Mouse (Mus musculus) testis, postnatal 10 days (tissue): ENCODE measurements at regions not wholly inside any gene's neighbourhood (a gene's known extent, or its start where the extent isn't known, plus 50 kb on each side); places are given as distances from the start of the nearest gene placed in this dataset.
"Not testable (repeated sequence)": the region's sequence is repeated elsewhere in the genome, so short reads cannot be mapped to it uniquely, and the experiment has no call there.

Experiments used
- DNase-seq: peaks from one replicate; pipeline ENCODE4 v3.0.0; 2021; ENCODE audit warnings: low spot score

DNA sequence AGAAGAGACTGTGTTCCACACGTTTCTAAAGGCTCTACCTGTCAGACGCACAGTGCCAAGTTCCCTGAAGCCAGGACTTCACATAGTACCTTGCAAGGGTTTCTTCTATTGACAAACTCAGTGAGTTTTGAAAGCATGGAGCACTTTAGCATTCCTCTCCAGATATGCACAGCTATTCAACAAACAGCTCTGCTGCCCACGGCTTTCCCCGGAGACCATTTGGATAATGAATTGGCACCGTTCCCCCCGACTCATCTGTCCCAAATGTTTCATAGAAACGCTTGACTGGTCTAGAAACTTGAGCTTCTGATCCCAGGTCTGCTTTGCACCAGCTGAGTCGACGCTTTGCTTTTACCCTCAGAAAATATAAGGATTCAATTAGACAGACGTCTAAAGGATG is 162.2 kb upstream of the St6galnac5 start:
- DNase-seq, result no peak

DNA sequence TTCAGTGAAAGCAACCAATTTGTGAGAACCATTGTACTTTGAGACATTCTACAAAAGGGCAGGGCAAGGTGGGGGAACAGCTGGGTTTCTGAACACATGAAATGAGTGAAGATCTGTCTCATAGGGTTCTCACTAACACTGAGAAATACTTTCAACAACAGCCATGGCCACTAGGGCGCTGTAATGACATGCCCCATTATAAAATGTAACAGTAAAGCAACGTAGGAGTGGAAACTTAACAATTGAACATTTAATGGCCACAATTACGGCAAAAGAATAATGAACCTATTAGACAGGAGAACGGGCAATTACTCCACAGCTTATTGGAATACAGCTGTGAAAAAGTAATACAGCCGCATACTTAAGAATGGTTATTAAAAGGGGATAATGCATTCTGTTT is 158.9 kb upstream of the St6galnac5 start:
- DNase-seq, result no peak

DNA sequence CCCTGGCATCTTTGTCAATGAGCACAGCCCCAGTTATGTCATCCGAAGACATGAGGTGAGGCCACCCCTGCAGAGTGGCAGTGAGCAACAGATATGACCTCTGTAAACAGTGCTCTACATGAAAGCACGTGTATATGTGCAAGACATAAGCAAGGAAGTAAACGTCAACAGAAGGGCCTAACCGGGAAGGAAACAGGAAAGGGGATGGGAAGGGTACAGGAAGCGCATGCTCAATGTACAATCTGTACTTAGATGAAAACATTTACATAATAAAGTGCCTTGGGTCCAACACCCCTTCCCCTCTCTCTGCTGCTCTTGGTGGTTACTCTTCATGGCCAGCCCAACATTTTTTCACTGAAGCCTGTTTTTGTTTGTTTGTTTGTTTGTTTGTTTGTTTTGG is 143.3 kb upstream of the St6galnac5 start:
- no peak for DNase-seq

DNA sequence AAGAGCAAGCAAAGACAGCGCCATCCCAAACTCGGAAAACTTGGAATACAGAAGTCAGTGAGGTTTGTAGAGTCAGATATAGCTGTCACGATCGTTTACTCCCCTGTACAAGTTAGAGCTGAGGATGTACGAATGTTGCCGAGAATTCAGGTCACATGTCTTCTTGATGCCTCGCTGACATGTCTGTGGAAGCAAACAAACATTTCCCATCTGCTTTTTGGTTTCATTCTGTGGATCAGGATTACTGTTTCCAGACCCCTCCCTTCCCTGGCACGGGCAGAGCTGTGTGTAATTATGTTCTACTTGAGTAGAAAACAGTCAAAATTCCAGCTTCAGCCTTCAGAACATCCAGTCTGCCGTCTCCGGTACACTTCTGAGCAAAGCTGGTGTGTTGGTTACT is 139.9 kb upstream of the St6galnac5 start:
- DNase-seq, result no peak

DNA sequence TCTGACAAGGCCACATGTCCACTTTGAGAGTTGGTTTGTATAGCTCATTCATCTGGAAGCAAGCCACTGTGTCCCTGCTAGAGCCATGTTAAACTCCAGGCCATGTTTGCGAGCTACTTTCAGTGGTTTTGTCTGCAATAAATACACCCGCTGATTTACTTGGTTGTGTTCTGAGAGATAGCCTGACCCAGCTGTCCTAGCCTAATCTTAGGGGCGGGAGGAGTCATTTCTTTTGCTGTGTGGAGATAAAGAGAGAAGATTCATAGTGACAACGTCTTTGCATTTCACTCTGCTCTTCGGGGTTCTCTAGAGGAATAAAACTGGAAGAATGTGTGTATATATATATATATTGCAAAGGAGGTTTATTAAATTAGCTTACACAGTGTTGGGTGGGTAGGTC is 137.1 kb upstream of the St6galnac5 start:
- no peak for DNase-seq

DNA sequence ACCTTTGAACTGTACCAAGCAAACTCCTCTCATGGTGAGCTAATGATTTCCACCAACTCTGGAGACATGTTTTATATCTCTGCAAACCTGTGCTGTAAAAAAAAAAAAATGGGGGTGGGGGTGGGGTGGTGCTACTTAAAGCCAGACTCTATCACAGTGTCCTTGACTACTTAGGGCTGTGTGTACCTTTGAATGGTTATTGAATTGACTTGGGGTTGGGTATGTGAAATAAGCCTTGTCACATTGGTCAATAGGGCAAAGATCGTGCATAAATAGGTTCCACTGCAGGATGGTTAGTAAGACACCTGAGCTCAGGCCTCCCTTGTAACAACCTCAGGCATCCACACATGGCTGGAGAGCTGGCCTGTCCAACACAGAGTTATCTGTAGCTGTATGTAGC is 136.6 kb upstream of the St6galnac5 start:
- no peak for DNase-seq

DNA sequence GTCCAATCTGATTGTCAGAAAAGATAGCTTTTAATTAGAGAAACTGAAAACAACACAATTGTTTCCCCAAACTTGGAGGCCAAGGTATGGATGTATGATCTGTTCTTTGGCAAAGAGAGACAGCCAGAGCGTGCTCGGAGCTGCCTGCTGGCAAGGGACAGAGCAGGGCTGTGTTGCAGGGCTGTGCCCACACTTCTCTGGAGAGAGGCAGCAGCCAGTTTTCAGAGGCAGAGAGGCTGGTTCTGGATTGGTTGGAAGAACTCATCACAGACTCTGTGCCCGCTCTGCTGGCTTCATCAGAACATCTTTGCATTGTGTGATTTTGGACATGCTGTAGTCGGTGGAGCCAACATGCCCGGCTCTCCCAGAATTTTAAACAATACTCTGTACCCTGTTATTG is 123.5 kb upstream of the St6galnac5 start:
- DNase-seq, result no peak

DNA sequence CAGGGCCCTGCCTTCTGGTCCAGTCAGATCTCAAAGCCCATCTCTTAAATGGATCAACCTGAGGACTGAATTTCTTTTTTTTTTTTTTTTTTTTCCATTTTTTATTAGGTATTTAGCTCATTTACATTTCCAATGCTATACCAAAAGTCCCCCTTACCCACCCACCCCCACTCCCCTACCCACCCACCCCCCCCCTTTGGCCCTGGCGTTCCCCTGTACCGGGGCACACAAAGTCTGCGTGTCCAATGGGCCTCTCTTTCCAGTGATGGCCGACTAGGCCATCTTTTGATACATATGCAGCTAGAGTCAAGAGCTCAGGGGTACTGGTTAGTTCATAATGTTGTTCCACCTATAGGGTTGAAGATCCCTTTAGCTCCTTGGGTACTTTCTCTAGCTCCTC is 108.5 kb upstream of the St6galnac5 start:
- DNase-seq, result not testable (repeated sequence)

DNA sequence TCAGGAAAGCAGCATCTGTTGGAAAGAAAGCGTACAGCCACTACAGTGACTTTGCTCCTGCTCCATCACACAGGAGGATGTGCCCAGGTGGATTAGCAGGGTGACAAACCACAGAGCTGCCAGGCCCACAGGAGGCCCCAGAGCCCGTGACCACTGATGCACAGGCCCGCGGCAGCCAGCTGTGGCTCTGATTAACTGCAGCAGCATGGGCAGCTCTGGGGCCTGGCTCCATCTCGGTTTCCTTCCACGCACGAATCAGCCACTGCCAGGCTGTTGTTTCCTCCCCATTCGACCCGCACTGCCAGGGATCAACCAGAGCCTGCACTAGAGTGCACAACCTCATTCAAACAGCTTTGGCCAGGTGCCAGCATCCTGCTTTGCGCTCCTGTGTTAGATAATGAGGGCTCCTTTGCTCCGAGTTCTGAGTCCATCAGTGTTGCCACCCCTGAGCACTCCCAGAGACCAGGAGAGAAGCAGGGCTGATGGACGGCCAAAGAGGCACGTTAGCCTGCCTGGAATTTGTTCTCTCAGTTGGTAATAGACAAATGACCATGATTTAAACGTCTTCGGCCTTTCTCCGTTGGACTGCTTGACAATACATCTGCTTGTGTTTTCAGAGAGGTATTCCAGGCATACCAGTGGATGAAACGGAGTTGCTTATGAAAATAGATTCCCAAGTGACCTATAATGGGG is 103.2 kb upstream of the St6galnac5 start:
- peak; percentile 65 for DNase-seq

DNA sequence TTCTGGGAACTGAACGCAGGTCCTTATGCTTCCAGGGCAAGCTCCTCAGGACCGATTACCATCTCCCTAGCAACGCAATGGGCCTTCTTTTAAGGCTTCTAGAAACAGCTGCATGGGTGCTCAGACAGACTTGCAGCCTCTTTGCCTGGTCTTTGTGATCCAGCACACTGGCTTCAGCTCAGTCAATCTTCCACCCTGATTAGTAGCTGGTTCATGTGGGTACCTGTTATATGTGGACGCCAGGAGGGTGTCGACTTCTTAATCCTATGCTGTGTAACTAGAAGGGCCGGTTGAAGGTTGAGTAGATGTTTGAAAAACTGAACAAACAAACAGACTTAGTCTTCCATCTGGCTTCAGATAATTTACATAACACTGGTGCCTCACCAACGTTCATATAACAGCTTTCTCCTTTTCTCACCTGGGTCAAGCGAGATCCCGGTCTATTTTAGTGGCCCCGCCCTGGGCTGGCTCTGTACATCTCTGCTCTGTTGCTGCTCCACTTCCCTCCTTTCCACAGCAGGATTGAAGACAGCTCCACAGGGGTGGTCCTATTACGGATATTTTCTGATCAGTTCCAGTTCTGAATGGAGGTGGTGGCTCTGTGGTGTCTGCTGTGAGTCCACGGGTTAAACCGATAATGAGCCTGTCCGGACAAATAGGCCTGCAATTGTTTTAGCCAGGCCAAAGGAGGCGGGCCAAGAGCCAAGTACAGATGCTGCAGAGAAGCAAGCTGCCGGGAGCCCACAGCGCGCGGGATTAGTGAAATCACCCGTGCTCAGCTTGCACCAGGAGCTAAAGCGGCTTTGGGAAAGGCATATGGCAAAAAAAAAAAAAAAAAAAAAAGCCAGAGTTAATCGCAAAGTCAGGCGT is 102.4 kb upstream of the St6galnac5 start:
- peak; percentile 54 for DNase-seq

DNA sequence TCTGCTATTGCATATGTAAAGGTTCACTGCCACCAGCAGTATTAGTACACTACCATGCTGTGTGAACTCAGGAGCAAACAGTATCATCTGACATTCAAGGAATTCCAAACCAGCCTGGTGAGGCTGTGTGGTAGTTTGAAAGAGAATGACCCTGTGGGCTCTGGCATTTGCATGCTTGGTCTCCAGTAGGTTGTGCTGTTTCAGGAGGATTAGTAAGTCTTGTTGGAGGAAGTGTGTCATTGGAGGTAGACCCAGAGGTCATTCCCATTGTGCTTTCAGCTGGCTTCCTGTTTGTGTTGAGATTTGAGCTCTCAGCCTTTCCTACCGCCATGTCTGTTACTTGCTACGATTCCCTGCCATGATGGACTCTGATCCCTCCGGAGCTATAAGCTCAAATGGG is 98.3 kb upstream of the St6galnac5 start:
- no peak for DNase-seq

DNA sequence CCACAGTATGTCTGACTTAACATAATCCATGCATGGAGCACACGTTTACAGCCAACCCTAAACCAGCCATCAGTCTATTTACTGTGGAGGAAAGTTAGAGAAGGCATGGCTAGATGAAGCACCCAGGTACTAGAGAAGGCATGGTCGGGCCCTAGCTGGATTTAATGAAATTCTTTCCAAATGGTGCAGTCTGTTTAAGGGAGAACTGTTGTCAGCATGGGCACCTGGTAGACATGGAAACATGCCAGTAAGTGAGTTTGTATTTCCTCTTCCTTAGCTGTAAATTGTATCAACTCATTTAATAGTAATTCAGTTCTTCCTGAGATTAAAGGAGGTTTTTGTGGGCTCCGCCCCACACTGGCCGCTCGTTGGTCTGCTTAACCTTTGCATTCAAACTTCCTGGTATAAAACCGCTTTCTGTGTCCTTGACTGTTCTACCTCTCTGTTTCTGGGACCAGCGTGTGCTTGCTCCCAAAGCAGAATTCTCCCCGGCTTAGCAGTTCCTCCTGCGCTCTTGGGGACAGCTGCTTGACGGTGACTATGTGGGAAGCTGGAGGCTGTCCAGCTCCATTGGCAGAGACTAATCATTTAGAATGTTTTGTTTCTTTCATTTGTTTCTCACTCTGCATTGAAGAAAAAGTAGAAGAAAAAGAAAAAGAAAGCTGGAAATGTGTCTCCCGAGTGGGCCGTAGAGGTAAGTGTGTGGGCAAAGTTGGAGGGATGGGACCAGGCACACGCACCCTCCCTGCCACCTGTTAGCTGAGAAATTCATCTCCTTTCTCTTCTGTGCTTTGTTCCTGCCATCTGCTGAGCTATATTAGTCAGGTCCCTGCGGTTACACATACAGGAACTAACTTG is 96.0 kb upstream of the St6galnac5 start:
- DNase-seq, result no peak

DNA sequence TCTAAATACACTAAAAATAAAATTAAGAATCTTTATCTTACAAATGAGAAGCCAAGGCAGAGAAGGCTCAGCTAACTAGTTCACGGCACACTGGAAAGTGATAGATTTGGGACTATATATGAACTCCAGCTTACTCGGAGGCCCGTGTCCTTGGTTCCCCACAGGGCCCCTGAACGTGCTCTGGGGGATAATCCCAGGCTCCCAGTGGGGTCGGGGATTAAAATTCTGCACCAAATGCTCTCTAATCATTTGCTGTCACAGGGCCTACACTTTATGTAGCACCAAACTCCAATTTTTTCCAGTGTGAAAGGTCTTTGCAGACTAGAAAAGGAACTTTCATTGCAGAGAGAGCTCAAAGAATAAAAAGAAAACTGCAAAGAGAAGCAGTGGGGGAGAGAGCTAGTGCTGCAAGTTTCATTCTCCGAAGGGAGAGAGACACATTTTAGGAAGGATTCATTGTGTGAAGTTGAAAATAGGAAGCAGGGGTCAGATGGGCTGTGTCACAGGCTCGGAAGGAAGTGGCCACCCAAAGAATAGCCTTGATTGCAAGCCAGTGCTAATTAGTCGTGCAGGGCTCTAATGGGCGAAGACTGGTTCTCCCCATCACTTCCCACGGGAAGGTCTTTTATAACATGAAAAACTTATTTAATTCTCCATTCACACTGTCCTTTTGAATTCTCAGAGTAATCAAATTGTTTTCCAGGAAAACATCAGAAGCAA is 90.3 kb upstream of the St6galnac5 start:
- no peak for DNase-seq

DNA sequence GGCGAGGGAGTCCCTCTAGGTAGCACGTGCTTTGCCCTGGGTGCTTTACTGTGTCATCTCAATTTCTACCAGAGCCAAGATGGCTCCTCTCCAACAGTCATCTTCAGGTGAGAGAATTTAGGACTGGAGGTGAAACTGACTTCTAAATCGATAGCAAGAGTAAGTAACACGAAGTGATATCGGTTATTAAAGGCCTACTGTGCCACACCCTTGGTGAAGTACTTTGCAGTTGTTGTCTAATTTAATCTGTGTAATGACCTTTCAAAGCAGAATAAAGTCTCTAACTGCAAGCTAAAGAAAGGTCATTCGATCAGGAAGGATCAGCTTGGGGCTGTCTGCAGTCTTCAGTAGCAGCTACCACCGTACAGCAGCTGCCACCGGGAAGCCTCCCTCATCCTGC is 89.5 kb upstream of the St6galnac5 start:
- DNase-seq, result no peak

DNA sequence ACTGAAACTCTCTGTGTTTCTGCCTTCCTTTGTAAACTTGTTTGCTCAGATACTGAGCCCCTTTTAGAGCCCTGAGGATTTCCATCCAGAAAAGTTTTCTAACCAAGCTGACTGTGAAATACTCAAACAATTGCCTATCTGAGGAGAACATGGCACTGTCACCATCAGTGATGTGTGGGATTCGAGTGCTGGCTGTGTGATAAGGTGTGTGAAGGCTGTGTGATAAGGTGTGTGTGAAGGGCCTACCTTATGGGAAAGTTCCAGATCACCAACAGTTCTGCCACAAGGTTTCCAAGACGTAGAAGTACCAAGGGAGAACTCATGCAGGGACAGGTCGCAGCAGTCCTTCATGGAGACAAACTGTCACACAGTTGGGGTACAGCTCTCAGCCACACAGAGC is 89.1 kb upstream of the St6galnac5 start:
- no peak for DNase-seq

DNA sequence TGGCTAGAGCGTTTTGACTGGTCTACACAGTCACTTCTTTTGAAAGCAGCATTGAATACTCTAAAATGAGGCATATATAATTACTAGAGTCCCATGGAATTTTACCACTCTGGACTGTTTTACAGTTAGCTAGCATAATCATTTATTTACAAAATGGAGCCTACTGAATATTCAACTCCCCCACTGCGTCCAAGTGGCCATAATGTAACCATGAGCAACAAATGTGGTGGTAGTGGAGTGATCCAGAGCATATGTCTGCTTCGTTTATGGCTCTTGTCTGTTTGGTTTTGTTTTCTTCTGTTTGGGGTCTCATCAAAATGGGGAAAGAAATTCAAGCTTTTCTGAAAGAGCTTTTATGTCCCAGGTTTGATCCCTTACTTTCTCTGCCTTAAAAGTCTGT is 83.8 kb upstream of the St6galnac5 start:
- DNase-seq, result no peak

DNA sequence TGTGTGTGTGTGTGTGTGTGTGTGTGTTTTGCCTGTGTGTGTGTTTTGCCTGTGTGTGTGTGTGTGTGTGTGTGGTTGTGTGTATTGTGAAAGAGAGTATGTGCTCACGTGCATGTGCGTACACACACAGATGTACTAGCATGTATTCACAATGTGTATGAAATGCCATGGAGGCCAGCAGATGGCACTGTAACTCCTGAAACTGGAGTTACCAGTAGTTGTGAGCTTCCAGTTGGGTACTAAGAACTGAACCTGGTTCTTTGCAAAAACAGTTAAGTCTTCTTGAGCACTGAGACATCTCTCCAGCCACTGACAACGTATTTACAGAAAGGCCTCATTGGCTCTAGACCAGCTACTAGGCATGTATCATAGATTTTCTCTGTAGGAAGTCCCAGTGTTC is 71.1 kb upstream of the St6galnac5 start:
- no peak for DNase-seq

DNA sequence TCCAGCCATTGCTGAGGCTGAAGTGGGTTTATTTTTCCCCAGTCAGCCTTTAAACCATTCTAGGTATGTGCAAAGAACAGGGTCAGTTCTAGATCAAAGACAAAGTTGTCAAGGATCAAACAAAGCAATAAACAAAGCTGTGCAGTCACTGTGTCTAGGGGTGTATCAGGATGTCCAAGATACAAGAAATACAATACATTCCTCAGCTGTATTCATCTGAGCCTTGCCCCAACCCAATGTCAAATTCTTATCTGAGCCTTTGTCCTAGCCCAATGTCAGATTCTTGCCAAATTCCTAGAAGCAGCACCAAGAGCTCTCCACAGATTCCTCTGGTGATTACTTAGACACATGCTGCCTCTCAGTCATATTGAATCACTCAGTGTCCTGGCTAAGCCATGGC is 69.5 kb upstream of the St6galnac5 start:
- no peak for DNase-seq

DNA sequence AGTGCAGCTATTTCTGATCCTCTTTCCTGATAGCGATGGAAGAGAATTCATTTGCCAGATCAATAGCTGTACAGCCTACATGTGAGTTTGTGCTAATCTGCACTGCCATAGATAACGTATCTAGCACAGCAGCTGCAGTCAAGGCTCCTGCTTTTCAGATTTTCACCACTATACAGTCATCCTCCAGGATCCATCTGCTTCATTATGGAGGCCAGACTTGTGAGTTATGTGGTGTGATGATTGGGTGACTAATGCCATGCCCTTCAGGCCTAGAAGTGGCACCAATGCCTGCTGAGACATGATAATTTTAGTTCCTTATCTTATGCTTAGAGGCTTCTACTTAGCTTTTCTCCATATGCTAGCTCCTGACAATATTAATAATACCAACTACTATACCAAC is 63.3 kb upstream of the St6galnac5 start:
- no peak for DNase-seq

DNA sequence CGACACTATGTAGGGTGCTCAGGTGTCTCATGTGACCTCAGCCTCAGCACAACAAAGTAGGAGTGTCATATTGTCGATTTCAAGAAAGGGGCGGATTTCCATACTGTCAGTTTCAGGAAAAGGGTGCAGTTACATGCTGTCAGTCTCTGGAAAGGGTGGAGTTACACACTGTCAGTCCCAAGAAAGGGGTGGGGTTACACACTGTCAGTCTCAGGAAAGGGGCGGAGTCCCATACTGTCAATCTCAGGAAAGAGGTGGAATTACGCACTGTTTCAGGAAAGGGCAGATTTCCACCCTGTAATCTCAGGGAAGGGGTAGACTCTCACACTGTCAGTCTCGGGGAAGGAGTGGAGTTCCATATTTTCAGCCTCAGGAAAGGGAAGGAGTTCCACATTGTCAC is 51.9 kb upstream of the St6galnac5 start:
- DNase-seq, result no peak
